Mouse (Mus musculus) frontal cortex, adult (tissue): Measurements from ENCODE around the gene Stx16.

ENCODE experiments used
- ATAC-seq: cut with Nextera tagmentation; 2 replicates; pipeline ENCODE4 v1.9.2; 2017; ENCODE audit warnings: mild to moderate bottlenecking, moderate library complexity, mixed read lengths; ENCODE audit not compliant: low TSS enrichment

Gene Stx16

GRCm38 (mm10) chr2:174075072-174075570 is 987 bp upstream of the Stx16 start:
- ATAC-seq: no peak

- no peak for ATAC-seq
Measured at GRCm38 (mm10) chr2:174076433-174076824, 321 bp downstream of the Stx16 start.

- no peak for ATAC-seq
Measured at GRCm38 (mm10) chr2:174077004-174077695, 1.0 kb downstream of the Stx16 start.

- no peak for ATAC-seq
Measured at GRCm38 (mm10) chr2:174077776-174078338, 1.7 kb downstream of the Stx16 start.

GRCm38 (mm10) chr2:174081833-174082232 is 5.7 kb downstream of the Stx16 start:
- no peak for ATAC-seq

GRCm38 (mm10) chr2:174082380-174082918 is 6.3 kb downstream of the Stx16 start:
- no peak for ATAC-seq

- ATAC-seq: no peak
Measured at GRCm38 (mm10) chr2:174095086-174095485, 19.0 kb downstream of the Stx16 start.

- ATAC-seq: no peak
Measured at GRCm38 (mm10) chr2:174102399-174102798, 26.3 kb downstream of the Stx16 start.

GRCm38 (mm10) chr2:174103527-174103926 is 27.4 kb downstream of the Stx16 start:
- ATAC-seq: peak; percentile 52

- ATAC-seq: no peak
Measured at GRCm38 (mm10) chr2:174107375-174107774, 31.3 kb downstream of the Stx16 start.

GRCm38 (mm10) chr2:174109991-174110782 is 34.1 kb downstream of the Stx16 start, which contains the start of gene Npepl1:
Npepl1 (plus strand) TSS chr2:174110349.
- peak; percentile 80 for ATAC-seq

- no peak for ATAC-seq
Measured at GRCm38 (mm10) chr2:174110783-174111549, 34.9 kb downstream of the Stx16 start.

- ATAC-seq: no peak
Measured at GRCm38 (mm10) chr2:174112931-174113330, 36.8 kb downstream of the Stx16 start.

- ATAC-seq: no peak
Measured at GRCm38 (mm10) chr2:174114148-174114864, 38.2 kb downstream of the Stx16 start.

GRCm38 (mm10) chr2:174116929-174117328 is 40.8 kb downstream of the Stx16 start:
- no peak for ATAC-seq

GRCm38 (mm10) chr2:174118141-174118540 is 42.0 kb downstream of the Stx16 start:
- ATAC-seq: no peak

GRCm38 (mm10) chr2:174119259-174119658 is 43.2 kb downstream of the Stx16 start:
- ATAC-seq: no peak

GRCm38 (mm10) chr2:174120631-174121030 is 44.5 kb downstream of the Stx16 start:
- ATAC-seq: no peak

- no peak for ATAC-seq
Measured at GRCm38 (mm10) chr2:174121411-174121947, 45.4 kb downstream of the Stx16 start.

- no peak for ATAC-seq
Measured at GRCm38 (mm10) chr2:174122331-174122730, 46.2 kb downstream of the Stx16 start.

- no peak for ATAC-seq
Measured at GRCm38 (mm10) chr2:174123731-174124130, 47.6 kb downstream of the Stx16 start.
